Mouse (Mus musculus) hematopoietic multipotent progenitor cell, adult 10-12 weeks (in vitro differentiated cells): ENCODE results near the gene Esd. TPM values are rescaled to one million over a fixed set of nuclear protein-coding genes. Genes with fewer than 3 reads are reported as not detected.

Source experiments
- polyA plus RNA-seq: library from polyadenylated mRNA; stranded (reverse); fragments of >175 nt; gene quantifications from 2 replicates; pipeline ENCODE4 v1.2.3, GENCODE M21; 2012; ENCODE audit warnings: low replicate concordance

The Esd gene
- polyA plus RNA-seq = 5.9 and 6.2 TPM in 2 replicates

GRCm38 (mm10) chr14:74732079-74732783 lies at the start of gene Esd:
Gene Esd (plus strand): TSS chr14:74732297.

Other genes starting within 250 kb of the Esd start
- gene Htr2a, start 91.5 kb upstream of the Esd start, polyA plus RNA-seq = not detected in 2 replicates
- gene Lrch1, start 215.6 kb downstream of the Esd start, polyA plus RNA-seq = 16.3 and 50.6 TPM in 2 replicates